ENCODE assay signal across 33 mouse cellular contexts in genomic region chr5:136984828-136985227, GRCm38 (mm10). TPM values are rescaled to one million over a fixed set of nuclear protein-coding genes. Genes with fewer than 3 reads are reported as not detected.
A peak's percentile ranks its signal among the peaks of the same experiment; 100 is the strongest.
DNase-seq lines count a peak whose midpoint lies in the region; ATAC-seq and TF ChIP-seq lines count a peak whose summit lies in the region.
"Had no signal": no experiment of that assay in that cellular context is flagged by ENCODE, and none has a peak within 500 bp of the region (broad histone marks: within the 10 kb centered on the region; RNA-seq: fewer than 3 reads in every experiment).

No protein-coding gene starts in this region.

- peak; percentile 35 for DNase-seq in cerebellum, adult 11-12 months
- DNase-seq in cerebellum, adult 9-11 months: no peak
- DNase-seq in heart, adult 11 months: peak; percentile 87
- DNase-seq in heart, postnatal 25 days (ENCODE audit: low spot score): no peak
- peak; percentile 29 for DNase-seq in embryo, embryonic 10.5 days (ENCODE audit: low spot score)
- DNase-seq in limb, embryonic 11.5 days (ENCODE audit: low spot score): peak; percentile 41
- no peak for DNase-seq in stomach, postnatal 0 days (ENCODE audit: low spot score)
- DNase-seq in right cerebral cortex, adult 2 months (ENCODE audit: low spot score in 2 of 2): no peak
- DNase-seq: adrenal gland, postnatal 10 days; cerebellum, postnatal 10 days; gastrocnemius, postnatal 36 days; heart, adult 2 months; heart, postnatal 10 days; kidney, adult 8-10 months; lung, postnatal 4 days; right cerebral cortex, postnatal 14 days; thymus, postnatal 25 days had no signal

- intact Hi-C loops in heart, postnatal 25 days (cut with DNase I): loop anchor here (5.0 kb wide), 1 partner anchor 792 kb away; the partner anchor contains the start of gene Ppp1r35

- H3K9ac ChIP-seq in limb, embryonic 11.5 days (ENCODE audit: low read length): no peak overlapping the region
- H3K9ac ChIP-seq in stomach, postnatal 0 days (ENCODE audit: low read length): no peak overlapping the region
- H3K9ac ChIP-seq: embryonic facial prominence, embryonic 15.5 days; heart, embryonic 13.5 days; hindbrain, embryonic 12.5 days; intestine, embryonic 15.5 days; limb, embryonic 13.5 days; midbrain, embryonic 12.5 days; stomach, embryonic 15.5 days had no signal

- no peak for ATAC-seq in limb, embryonic 11.5 days (ENCODE audit: insufficient number of reproducible peaks, low FRiP score, low TSS enrichment, low read depth)
- ATAC-seq in stomach, postnatal 0 days (ENCODE audit: low FRiP score, low TSS enrichment): no peak
- ATAC-seq: forebrain, embryonic 14.5 days; hindbrain, postnatal 0 days; intestine, embryonic 15.5 days; Patski had no signal

- H3K27ac ChIP-seq in limb, embryonic 11.5 days (replicated peaks; ENCODE audit: low read depth, low read length): no peak overlapping the region
- no peak overlapping the region for H3K27ac ChIP-seq in stomach, postnatal 0 days (replicated peaks)
- H3K27ac ChIP-seq: embryonic facial prominence, embryonic 15.5 days; heart, adult 2 months; heart, embryonic 13.5 days; hindbrain, embryonic 12.5 days; hindbrain, postnatal 0 days; intestine, embryonic 15.5 days; kidney, postnatal 0 days; limb, embryonic 13.5 days; midbrain, embryonic 12.5 days; stomach, embryonic 15.5 days had no signal

- no peak overlapping the region for H3K4me3 ChIP-seq in limb, embryonic 11.5 days (ENCODE audit: low read depth, low read length)
- H3K4me3 ChIP-seq in stomach, postnatal 0 days (ENCODE audit: low read depth, low read length): no peak overlapping the region
- H3K4me3 ChIP-seq: embryonic facial prominence, embryonic 15.5 days; heart, adult 2 months; heart, embryonic 13.5 days; hindbrain, embryonic 12.5 days; intestine, embryonic 15.5 days; limb, embryonic 13.5 days; megakaryocyte, embryonic 14.5 days; midbrain, embryonic 12.5 days; stomach, embryonic 15.5 days had no signal

- no peaks in the 10 kb centered on the region for H3K9me3 ChIP-seq in limb, embryonic 11.5 days (ENCODE audit: control insufficient read depth, low read length)
- H3K9me3 ChIP-seq in stomach, postnatal 0 days (ENCODE audit: control insufficient read depth, low read length): no peaks in the 10 kb centered on the region
- H3K9me3 ChIP-seq: embryonic facial prominence, embryonic 15.5 days; heart, embryonic 13.5 days; hindbrain, embryonic 12.5 days; intestine, embryonic 15.5 days; limb, embryonic 13.5 days; megakaryocyte, embryonic 14.5 days; midbrain, embryonic 12.5 days; stomach, embryonic 15.5 days had no signal

- H3K4me1 ChIP-seq in limb, embryonic 11.5 days (ENCODE audit: control insufficient read depth, insufficient read depth, low read length): peaks cover 10% of the 10 kb centered on the region; the same call in 1 of the 2 replicates
- H3K4me1 ChIP-seq in stomach, postnatal 0 days (replicated peaks; ENCODE audit: control insufficient read depth, insufficient read depth): 0 out of 2 replicates have a peak, but pooled peaks cover 2% of the 10 kb centered on the region

- no peak for TF ChIP-seq EP300 in stomach, postnatal 0 days (optimal IDR thresholded peaks at IDR 0.05)

- H3K4me2 ChIP-seq in limb, embryonic 11.5 days (ENCODE audit: low read depth, severe bottlenecking): no peak overlapping the region
- H3K4me2 ChIP-seq in stomach, postnatal 0 days (replicated peaks; ENCODE audit: low read depth): no peak overlapping the region
- H3K4me2 ChIP-seq: embryonic facial prominence, embryonic 15.5 days; heart, embryonic 13.5 days; hindbrain, embryonic 12.5 days; intestine, embryonic 15.5 days; limb, embryonic 13.5 days; liver, embryonic 11.5 days; midbrain, embryonic 12.5 days; stomach, embryonic 15.5 days had no signal

- peaks cover 2% of the 10 kb centered on the region; the same call in 1 of the 2 replicates for H3K36me3 ChIP-seq in limb, embryonic 11.5 days (ENCODE audit: control insufficient read depth, insufficient read depth, low read length)
- H3K36me3 ChIP-seq in stomach, postnatal 0 days (ENCODE audit: control insufficient read depth, insufficient read depth, low read length): peaks cover 1% of the 10 kb centered on the region; the same call in 1 of the 2 replicates

- 60% methylated on average over 14 of the region's 14 CpGs for WGBS in limb, embryonic 11.5 days
- WGBS in stomach, postnatal 0 days: 61% methylated on average over 14 of the region's 14 CpGs

- TF ChIP-seq CTCF in stomach, postnatal 0 days (IDR thresholded peaks at IDR 0.05; ENCODE audit: low read depth): no peak

- H3K27me3 ChIP-seq in limb, embryonic 11.5 days (ENCODE audit: control insufficient read depth, insufficient read depth, low read length): no peaks in the 10 kb centered on the region
- H3K27me3 ChIP-seq in stomach, postnatal 0 days (ENCODE audit: control insufficient read depth, insufficient read depth, low read length): no peaks in the 10 kb centered on the region
- H3K27me3 ChIP-seq: CH12.LX; embryonic facial prominence, embryonic 15.5 days; heart, embryonic 13.5 days; hindbrain, embryonic 12.5 days; intestine, embryonic 15.5 days; limb, embryonic 13.5 days; megakaryocyte, embryonic 14.5 days; midbrain, embryonic 12.5 days; Patski; stomach, embryonic 15.5 days had no signal

RNA-seq across cellular contexts. Expression of gene Plod3, which starts 2.0 kb away (rescaled TPM):
- total RNA-seq in heart, postnatal 25 days (2021): 10 to 100 TPM; 37.5 to 40.4 TPM
- 26.4 and 32.6 TPM in 2 replicates for polyA plus RNA-seq in limb, embryonic 11.5 days (2014; fragmentation: Nextera tagmentation; extraction: Ambion mirVana)
- polyA plus RNA-seq in stomach, postnatal 0 days (2015; fragmentation: Nextera tagmentation; extraction: Ambion mirVana): 16.4 and 17.2 TPM in 2 replicates

RNA-seq across cellular contexts. Expression of gene Znhit1, which starts 3.0 kb away (rescaled TPM):
- total RNA-seq in heart, postnatal 25 days (2021): 10 to 100 TPM; 57.2 to 67.0 TPM
- polyA plus RNA-seq in limb, embryonic 11.5 days (2014; fragmentation: Nextera tagmentation; extraction: Ambion mirVana): 104 and 114 TPM in 2 replicates
- polyA plus RNA-seq in stomach, postnatal 0 days (2015; fragmentation: Nextera tagmentation; extraction: Ambion mirVana): 81.0 and 89.1 TPM in 2 replicates

RNA-seq across cellular contexts. Expression of gene Cldn15, which starts 18.4 kb away (rescaled TPM):
- 10 to 100 TPM in 1 of 2 experiments, 1 to 10 TPM in 1; 8.9 to 10.4 TPM for total RNA-seq in heart, postnatal 25 days (2021)
- 0.08 TPM in 1 of 2 replicates, not detected in the other for polyA plus RNA-seq in limb, embryonic 11.5 days (2014; fragmentation: Nextera tagmentation; extraction: Ambion mirVana)
- polyA plus RNA-seq in stomach, postnatal 0 days (2015; fragmentation: Nextera tagmentation; extraction: Ambion mirVana): 5.1 and 6.8 TPM in 2 replicates
- total RNA-seq: hindbrain, postnatal 0 days; layer of hippocampus, postnatal 10 days; left cerebral cortex, adult 18-20 months had no signal
- polyA plus RNA-seq: forebrain, embryonic 14.5 days had no signal

RNA-seq across cellular contexts. Expression of gene Fis1, which starts 31.8 kb away (rescaled TPM):
- 100 to 1,000 TPM; 172 to 177 TPM for total RNA-seq in heart, postnatal 25 days (2021)
- 283 and 299 TPM in 2 replicates for polyA plus RNA-seq in limb, embryonic 11.5 days (2014; fragmentation: Nextera tagmentation; extraction: Ambion mirVana)
- 255 and 270 TPM in 2 replicates for polyA plus RNA-seq in stomach, postnatal 0 days (2015; fragmentation: Nextera tagmentation; extraction: Ambion mirVana)

RNA-seq across cellular contexts. Expression of gene Vgf, which starts 41.4 kb away (rescaled TPM):
- not detected for total RNA-seq in heart, postnatal 25 days (2021)
- polyA plus RNA-seq in limb, embryonic 11.5 days (2014; fragmentation: Nextera tagmentation; extraction: Ambion mirVana): not detected in 2 replicates
- 1.8 TPM in 2 replicates for polyA plus RNA-seq in stomach, postnatal 0 days (2015; fragmentation: Nextera tagmentation; extraction: Ambion mirVana)
- total RNA-seq: gastrocnemius, postnatal 36 days; heart, adult 2 months; heart, postnatal 10 days had no signal

Comparison
In these comparisons a context has a peak if more than half of its experiments do, and no peak if none do; other contexts are left out.
1. DNase-seq: peak in cerebellum, adult 11-12 months (single experiment), heart, adult 11 months (single experiment), embryo, embryonic 10.5 days (single experiment) and limb, embryonic 11.5 days (single experiment); none in cerebellum, adult 9-11 months (single experiment), heart, postnatal 25 days (single experiment), stomach, postnatal 0 days (single experiment) and right cerebral cortex, adult 2 months (0 of 2).